Mouse (Mus musculus) heart, embryonic 12.5 days (tissue): ENCODE results near the gene Tm9sf2. TPM values are rescaled to one million over a fixed set of nuclear protein-coding genes. Genes with fewer than 3 reads are reported as not detected.

ENCODE experiments used
- ATAC-seq: fragments of 200-750 bp; cut with Nextera tagmentation; 2 replicates; pipeline ENCODE4 v1.8.0; 2017; ENCODE audit warnings: moderate TSS enrichment, moderate library complexity; ENCODE audit not compliant: insufficient number of reproducible peaks, low FRiP score
- H3K27ac ChIP-seq: fragments of 300-500 bp; sonication (generic); 2 replicates; pipeline ENCODE4 v1.5.1; 2016; ENCODE audit warnings: mild to moderate bottlenecking, moderate library complexity; ENCODE audit not compliant: poor library complexity, severe bottlenecking
- H3K27me3 ChIP-seq: fragments of 300-500 bp; sonication (generic); replicated peaks from 2 replicates; pipeline ENCODE4 v1.6.1; 2016; ENCODE audit warnings: mild to moderate bottlenecking, moderate library complexity
- H3K36me3 ChIP-seq: fragments of 300-500 bp; sonication (generic); 2 replicates; pipeline ENCODE4 v1.6.1; 2016; ENCODE audit warnings: mild to moderate bottlenecking, moderate library complexity
- H3K4me1 ChIP-seq: fragments of 300-500 bp; sonication (generic); replicated peaks from 2 replicates; pipeline ENCODE4 v1.6.1; 2016; ENCODE audit warnings: mild to moderate bottlenecking
- H3K4me2 ChIP-seq: fragments of 300-500 bp; sonication (generic); 2 replicates; pipeline ENCODE4 v1.6.1; 2016; ENCODE audit warnings: mild to moderate bottlenecking, moderate library complexity
- H3K4me3 ChIP-seq: fragments of 300-500 bp; sonication (generic); 2 replicates; pipeline ENCODE4 v1.5.1; 2016; ENCODE audit warnings: mild to moderate bottlenecking
- H3K9ac ChIP-seq: fragments of 300-500 bp; sonication (generic); 2 replicates; pipeline ENCODE4 v1.6.1; 2016; ENCODE audit warnings: mild to moderate bottlenecking, moderate library complexity
- H3K9me3 ChIP-seq: fragments of 300-500 bp; sonication (generic); replicated peaks from 2 replicates; pipeline ENCODE4 v1.6.1; 2016; ENCODE audit warnings: mild to moderate bottlenecking, moderate library complexity
- WGBS: fragments of 180-500 bp; shearing (Covaris S2); methylation state at CpG from one replicate; pipeline ENCODE4 v1.1.7; 2016; 5-methylcytosine and 5-hydroxymethylcytosine counted together
- polyA plus RNA-seq: library from polyadenylated mRNA; unstranded; fragments of >200 nt; fragmentation: Nextera tagmentation; extraction: Ambion mirVana; gene quantifications from 2 replicates; pipeline ENCODE4 v1.2.1, GENCODE M21; 2016

Gene Tm9sf2
- polyA plus RNA-seq, 1 experiment from 2014 or later: 144 TPM

DNA sequence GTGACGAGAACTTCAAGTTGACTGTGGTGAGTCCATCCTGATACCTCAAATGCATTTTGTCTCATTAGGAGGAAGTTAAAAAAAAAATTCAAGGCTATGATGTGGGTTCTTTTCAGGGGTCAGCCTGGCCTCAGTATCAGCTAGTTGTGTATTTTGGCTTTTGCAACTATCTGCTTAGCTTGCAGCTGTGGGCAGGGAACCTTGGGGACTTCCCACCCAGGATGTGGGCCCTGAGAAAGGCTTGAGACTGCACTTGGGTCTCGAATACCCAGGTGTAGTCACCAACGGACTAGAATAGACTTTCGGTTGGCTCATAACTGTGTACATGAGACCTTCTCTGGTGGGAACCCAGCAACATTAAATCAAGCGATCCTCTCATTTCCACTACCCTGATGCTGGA, 33.4 kb upstream of the Tm9sf2 start:
- Histone ChIP-seq H3K4me1 (peaks cover 27% of the 10 kb centered on the region), H3K4me3 (no peak overlapping the region), H3K36me3 (no peaks in the 10 kb centered on the region), H3K9ac (no peak overlapping the region), H3K9me3 (no peaks in the 10 kb centered on the region), H3K27ac (no peak overlapping the region), H3K27me3 (peaks cover 87% of the 10 kb centered on the region), H3K4me2 (no peak overlapping the region)
- ATAC-seq: no peak
- 82% methylated on average over 5 of the region's 5 CpGs for WGBS

DNA sequence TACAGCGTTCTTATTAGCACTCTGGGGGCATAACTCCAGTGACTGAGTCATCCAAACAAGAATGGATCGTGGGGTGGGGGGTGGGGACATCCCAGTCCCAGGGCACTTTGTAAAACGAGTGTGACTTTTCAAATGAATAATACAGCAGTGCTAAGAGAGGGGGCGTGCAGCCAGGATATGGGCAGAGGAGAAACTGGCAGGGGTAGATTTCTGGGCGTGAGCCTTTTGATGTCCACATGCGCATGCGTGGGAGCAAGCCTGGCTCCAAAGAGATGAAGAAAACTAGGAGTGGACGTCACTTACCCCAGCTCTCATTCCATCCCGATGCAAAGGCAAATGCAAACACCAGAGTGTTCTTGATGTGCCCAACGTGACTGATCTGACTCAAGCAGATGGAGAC, 32.5 kb upstream of the Tm9sf2 start:
- Histone ChIP-seq H3K4me2 (no peak overlapping the region), H3K27ac (no peak overlapping the region), H3K36me3 (no peaks in the 10 kb centered on the region), H3K27me3 (peaks cover 88% of the 10 kb centered on the region), H3K4me3 (no peak overlapping the region), H3K9ac (no peak overlapping the region), H3K4me1 (peaks cover 18% of the 10 kb centered on the region), H3K9me3 (no peaks in the 10 kb centered on the region)
- no peak for ATAC-seq
- WGBS: 71% methylated on average over 10 of the region's 10 CpGs

GRCm38 (mm10) chr14:122075485-122076200, 31.2 kb upstream of the Tm9sf2 start:
- WGBS: 71% methylated on average over 21 of the region's 21 CpGs
- ATAC-seq: no peak

DNA sequence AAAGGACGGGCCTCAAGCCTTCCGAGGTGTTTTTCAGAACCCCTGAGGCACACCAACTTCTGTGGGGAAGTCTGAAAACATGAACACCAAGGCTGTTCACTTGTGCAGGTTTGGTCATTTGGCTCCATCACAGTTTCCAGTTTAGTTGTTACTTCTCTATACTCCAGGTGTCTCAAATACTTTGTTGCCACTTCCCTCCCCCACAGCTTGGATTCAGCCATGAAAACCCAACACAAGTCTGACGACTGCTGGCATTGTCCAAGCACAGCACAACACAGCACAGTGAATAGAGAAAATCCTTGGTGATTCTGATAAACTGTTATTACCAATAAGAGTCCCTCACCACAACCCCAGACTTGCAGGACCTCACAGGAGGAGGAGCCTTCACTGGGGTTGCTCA, 29.8 kb upstream of the Tm9sf2 start:
- Histone ChIP-seq H3K27ac (no peak overlapping the region), H3K36me3 (no peaks in the 10 kb centered on the region), H3K9ac (no peak overlapping the region), H3K9me3 (no peaks in the 10 kb centered on the region), H3K4me2 (no peak overlapping the region), H3K4me1 (peaks cover 7% of the 10 kb centered on the region; the same call in 1 of the 2 replicates), H3K27me3 (peaks cover 69% of the 10 kb centered on the region), H3K4me3 (no peak overlapping the region)
- WGBS: 75% methylated on average over 3 of the region's 3 CpGs
- ATAC-seq: no peak

More at GRCm38 (mm10) chr14:122075485-122076200, 31.2 kb upstream of the Tm9sf2 start:
- Histone ChIP-seq H3K4me1 (peaks cover 7% of the 10 kb centered on the region; the same call in 1 of the 2 replicates), H3K27ac (no peak overlapping the region), H3K4me2 (no peak overlapping the region), H3K36me3 (no peaks in the 10 kb centered on the region), H3K4me3 (no peak overlapping the region), H3K9ac (no peak overlapping the region), H3K9me3 (no peaks in the 10 kb centered on the region), H3K27me3 (peaks cover 79% of the 10 kb centered on the region)

DNA sequence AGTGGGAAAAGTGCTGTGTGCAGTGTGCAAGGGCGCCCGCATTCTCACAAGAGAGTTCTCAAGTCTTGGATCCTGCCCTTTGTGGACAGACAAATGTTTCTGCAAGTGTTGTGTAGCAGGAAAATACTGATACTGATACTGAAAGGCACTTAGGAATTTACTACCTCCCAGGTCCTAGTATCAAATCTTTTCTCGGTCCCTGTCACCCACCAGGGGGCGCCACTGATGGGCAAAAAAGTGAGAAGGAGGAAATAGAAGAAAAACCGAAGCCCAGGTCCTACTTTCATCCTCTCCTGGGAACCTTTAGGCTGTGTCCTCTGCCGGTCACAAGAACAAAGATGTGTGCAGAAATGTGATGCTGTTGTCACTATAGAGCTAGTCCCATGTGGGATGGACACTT, 27.4 kb upstream of the Tm9sf2 start:
- no peak for ATAC-seq
- H3K9me3 ChIP-seq: no peaks in the 10 kb centered on the region
- peaks cover 7% of the 10 kb centered on the region; the same call in 1 of the 2 replicates for H3K4me1 ChIP-seq
- H3K27me3 ChIP-seq: peaks cover 50% of the 10 kb centered on the region
- WGBS: 45% methylated on average over 6 of the region's 6 CpGs
- H3K4me2 ChIP-seq: no peak overlapping the region
- no peak overlapping the region for H3K9ac ChIP-seq
- no peak overlapping the region for H3K4me3 ChIP-seq
- H3K27ac ChIP-seq: no peak overlapping the region
- no peaks in the 10 kb centered on the region for H3K36me3 ChIP-seq

GRCm38 (mm10) chr14:122079921-122080320, 26.9 kb upstream of the Tm9sf2 start:
- Histone ChIP-seq H3K27me3 (peaks cover 45% of the 10 kb centered on the region), H3K27ac (no peak overlapping the region), H3K9ac (no peak overlapping the region), H3K4me2 (no peak overlapping the region), H3K4me1 (peaks cover 7% of the 10 kb centered on the region; the same call in 1 of the 2 replicates), H3K36me3 (no peaks in the 10 kb centered on the region), H3K9me3 (no peaks in the 10 kb centered on the region), H3K4me3 (no peak overlapping the region)
- ATAC-seq: no peak
- WGBS: 74% methylated on average over 5 of the region's 5 CpGs

GRCm38 (mm10) chr14:122081308-122081707, 25.5 kb upstream of the Tm9sf2 start:
- Histone ChIP-seq H3K9ac (no peak overlapping the region), H3K27ac (no peak overlapping the region), H3K4me3 (no peak overlapping the region), H3K9me3 (no peaks in the 10 kb centered on the region; the same call in 1 of the 2 replicates), H3K4me1 (peaks cover 1% of the 10 kb centered on the region; the same call in 1 of the 2 replicates), H3K4me2 (no peak overlapping the region), H3K36me3 (no peaks in the 10 kb centered on the region), H3K27me3 (peaks cover 31% of the 10 kb centered on the region)
- WGBS: 56% methylated on average over 3 of the region's 3 CpGs
- no peak for ATAC-seq

GRCm38 (mm10) chr14:122083499-122083898, 23.3 kb upstream of the Tm9sf2 start:
- Histone ChIP-seq H3K9me3 (no peaks in the 10 kb centered on the region; the same call in 1 of the 2 replicates), H3K27me3 (peaks cover 9% of the 10 kb centered on the region; the same call in 1 of the 2 replicates), H3K27ac (no peak overlapping the region), H3K4me1 (no peaks in the 10 kb centered on the region), H3K36me3 (no peaks in the 10 kb centered on the region), H3K9ac (no peak overlapping the region), H3K4me2 (no peak overlapping the region), H3K4me3 (no peak overlapping the region)
- no peak for ATAC-seq
- 70% methylated on average over 7 of the region's 7 CpGs for WGBS

GRCm38 (mm10) chr14:122087956-122088355, 18.9 kb upstream of the Tm9sf2 start:
- ATAC-seq: no peak
- Histone ChIP-seq H3K36me3 (no peaks in the 10 kb centered on the region), H3K27me3 (no peaks in the 10 kb centered on the region), H3K9ac (no peak overlapping the region), H3K4me3 (no peak overlapping the region), H3K4me1 (no peaks in the 10 kb centered on the region), H3K4me2 (no peak overlapping the region), H3K27ac (no peak overlapping the region), H3K9me3 (no peaks in the 10 kb centered on the region; the same call in 1 of the 2 replicates)
- 72% methylated on average over 5 of the region's 5 CpGs for WGBS

DNA sequence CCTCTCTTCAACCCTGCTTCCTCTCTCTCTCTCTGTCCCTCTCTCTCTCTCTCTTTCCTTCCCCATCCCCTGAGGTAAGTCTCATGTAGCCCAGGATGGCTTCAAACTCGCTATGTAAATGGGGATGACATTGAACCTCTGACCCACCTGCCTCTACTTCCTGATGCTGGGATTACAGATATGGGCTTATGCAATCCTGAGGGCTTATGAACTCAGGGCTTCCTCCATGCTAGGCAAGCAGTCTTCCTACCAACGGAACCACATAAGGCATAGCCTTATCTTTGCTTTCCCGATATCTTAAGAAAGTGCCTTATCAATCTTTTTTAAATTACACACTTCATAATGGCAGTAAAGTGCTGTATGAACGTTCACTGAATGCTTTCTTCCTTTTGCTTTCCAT, 14.5 kb upstream of the Tm9sf2 start:
- no peaks in the 10 kb centered on the region for H3K36me3 ChIP-seq
- H3K9ac ChIP-seq: no peak overlapping the region
- no peak for ATAC-seq
- H3K27me3 ChIP-seq: no peaks in the 10 kb centered on the region
- H3K4me1 ChIP-seq: no peaks in the 10 kb centered on the region
- H3K4me2 ChIP-seq: no peak overlapping the region
- H3K27ac ChIP-seq: no peak overlapping the region
- H3K4me3 ChIP-seq: no peak overlapping the region
- WGBS: 64% methylated on average over 4 of the region's 4 CpGs
- no peaks in the 10 kb centered on the region for H3K9me3 ChIP-seq

DNA sequence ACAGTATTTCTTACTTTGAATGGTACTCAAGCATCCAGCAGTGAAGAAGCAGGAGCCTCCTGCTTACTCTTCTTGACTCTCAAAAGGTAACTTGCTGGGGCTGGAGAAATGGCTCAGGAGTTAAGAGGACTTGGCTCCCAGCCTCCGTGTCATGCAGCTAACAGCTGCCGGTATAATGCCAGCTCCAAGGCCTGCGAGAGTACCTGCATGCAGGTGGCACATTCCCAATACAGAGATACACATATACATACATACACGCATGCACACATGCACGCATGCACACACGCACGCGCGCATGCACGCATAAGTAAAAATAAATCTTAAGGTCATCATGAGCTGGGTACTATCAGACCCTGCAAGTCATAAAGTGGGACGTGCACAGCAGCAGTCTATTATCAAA, 10.5 kb upstream of the Tm9sf2 start:
- ATAC-seq: no peak
- WGBS: 93% methylated on average over 11 of the region's 11 CpGs
- H3K9me3 ChIP-seq: no peaks in the 10 kb centered on the region
- no peaks in the 10 kb centered on the region for H3K36me3 ChIP-seq
- no peaks in the 10 kb centered on the region for H3K4me1 ChIP-seq
- no peaks in the 10 kb centered on the region for H3K27me3 ChIP-seq
- H3K27ac ChIP-seq: no peak overlapping the region
- no peak overlapping the region for H3K9ac ChIP-seq
- H3K4me3 ChIP-seq: no peak overlapping the region
- no peak overlapping the region for H3K4me2 ChIP-seq

DNA sequence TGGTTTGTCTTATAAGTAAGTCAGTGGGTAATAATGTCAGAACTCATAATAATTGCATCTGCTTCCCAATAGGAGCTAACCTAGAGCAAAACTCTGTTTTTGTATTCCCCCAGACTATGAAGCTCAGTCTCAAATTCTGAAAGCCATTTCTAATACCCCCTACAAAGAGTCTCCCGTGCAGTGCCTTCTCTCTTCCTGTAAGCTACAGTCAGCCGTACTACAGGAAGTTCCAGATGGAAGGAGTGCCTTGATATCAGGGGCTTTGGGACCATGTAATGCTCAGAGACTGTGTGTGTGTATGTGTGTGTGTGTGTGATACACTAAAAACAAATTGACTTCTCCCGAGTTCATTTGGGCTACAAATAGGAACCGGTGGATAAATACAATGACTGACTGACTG, 7.3 kb upstream of the Tm9sf2 start:
- Histone ChIP-seq H3K4me3 (no peak overlapping the region), H3K27ac (no peak overlapping the region), H3K9ac (no peak overlapping the region), H3K36me3 (no peaks in the 10 kb centered on the region), H3K27me3 (no peaks in the 10 kb centered on the region), H3K4me1 (no peaks in the 10 kb centered on the region), H3K9me3 (0 out of 2 replicates have a peak, but pooled peaks cover 2% of the 10 kb centered on the region), H3K4me2 (no peak overlapping the region)
- WGBS: 71% methylated on average over 4 of the region's 4 CpGs
- ATAC-seq: no peak
